Mouse (Mus musculus) adrenal gland, postnatal 14 days (tissue): ENCODE measurements around the gene Tas2r119. TPM values are rescaled to one million over a fixed set of nuclear protein-coding genes. Genes with fewer than 3 reads are reported as not detected.
A peak's percentile ranks its signal among the peaks of the same experiment; 100 is the strongest.

Source experiments
- DNase-seq: peaks from one replicate; pipeline ENCODE4 v3.0.0; 2021; ENCODE audit warnings: mixed read lengths
- total RNA-seq: library from RNA; stranded (reverse); gene quantifications from 2 replicates; pipeline ENCODE4 v1.2.3, GENCODE M21; 2021

Gene Tas2r119
- total RNA-seq, 1 experiment from 2014 or later = not detected

DNA sequence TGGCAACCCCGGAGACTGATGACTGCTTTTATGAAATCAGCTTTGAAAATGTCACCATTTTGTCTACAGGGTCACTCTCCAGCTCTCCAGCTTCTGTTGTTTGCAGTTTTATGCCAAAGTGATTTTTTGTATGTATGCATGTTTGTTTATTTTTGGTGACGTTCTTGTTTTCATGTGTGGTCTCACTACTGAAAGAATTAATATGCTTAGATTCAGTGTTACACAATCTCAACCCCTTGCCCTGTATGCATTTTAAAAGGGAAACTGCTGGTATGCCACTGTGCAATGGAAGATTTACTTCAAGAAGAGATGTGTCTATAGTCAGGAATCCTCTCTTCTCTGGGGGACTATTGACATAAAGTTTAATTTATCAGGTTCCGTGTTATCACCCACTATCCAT lies 48.3 kb downstream of the Tas2r119 start:
- no peak for DNase-seq

- DNase-seq = no peak
Measured at GRCm38 (mm10) chr15:32226381-32226780, 49.3 kb downstream of the Tas2r119 start.

- DNase-seq = peak; percentile 25
Measured at GRCm38 (mm10) chr15:32226888-32227395, 49.9 kb downstream of the Tas2r119 start.

Other genes starting within 250 kb of the Tas2r119 start
- 23.0 and 26.1 TPM in 2 replicates for gene Sema5a, start 67.5 kb downstream of the Tas2r119 start, total RNA-seq